Mouse (Mus musculus): ENCODE measurements around the gene Igf2. TPM values are rescaled to one million over a fixed set of nuclear protein-coding genes. Genes with fewer than 3 reads are reported as not detected.

The Igf2 gene
- polyA plus RNA-seq, 1 experiment from 2014 or later, result 872 TPM

DNA sequence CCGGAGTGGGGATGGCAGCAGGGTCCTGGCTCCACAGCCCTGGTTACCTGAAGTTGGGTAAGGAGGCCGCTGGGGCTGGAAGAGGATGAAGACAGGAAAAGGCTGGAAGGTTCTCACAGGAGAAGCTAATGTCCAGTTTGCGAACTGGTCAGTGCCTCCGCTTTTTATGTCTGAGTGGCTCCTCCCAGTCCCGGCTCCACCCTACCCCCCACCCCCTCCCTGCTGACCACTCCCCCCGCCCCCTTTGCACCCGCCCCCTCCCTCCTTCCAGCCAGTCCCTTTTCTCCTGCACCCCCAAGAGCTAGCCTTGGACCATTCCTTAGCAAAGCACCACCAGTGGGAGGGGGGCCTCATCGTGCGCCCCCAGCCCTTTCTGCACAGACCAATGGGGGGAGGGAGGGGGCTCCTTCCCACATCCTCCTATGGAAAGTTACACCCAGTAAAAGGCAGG is 9.2 kb downstream of the Igf2 start:
- peak overlapping the region; percentile 77 for H3K4me3 ChIP-seq
- WGBS, result 2% methylated on average over 8 of the region's 9 CpGs
- H3K9me3 ChIP-seq (replicated peaks), result no peaks in the 10 kb centered on the region
- peaks cover 59% of the 10 kb centered on the region for H3K4me1 ChIP-seq
- peaks cover 48% of the 10 kb centered on the region for H3K36me3 ChIP-seq
- no peak for DNase-seq (ENCODE audit: low spot score)
- peak overlapping the region; percentile 99 for H3K27ac ChIP-seq
- peaks cover 100% of the 10 kb centered on the region for H3K27me3 ChIP-seq (ENCODE audit: low read depth, poor library complexity, severe bottlenecking)

DNA sequence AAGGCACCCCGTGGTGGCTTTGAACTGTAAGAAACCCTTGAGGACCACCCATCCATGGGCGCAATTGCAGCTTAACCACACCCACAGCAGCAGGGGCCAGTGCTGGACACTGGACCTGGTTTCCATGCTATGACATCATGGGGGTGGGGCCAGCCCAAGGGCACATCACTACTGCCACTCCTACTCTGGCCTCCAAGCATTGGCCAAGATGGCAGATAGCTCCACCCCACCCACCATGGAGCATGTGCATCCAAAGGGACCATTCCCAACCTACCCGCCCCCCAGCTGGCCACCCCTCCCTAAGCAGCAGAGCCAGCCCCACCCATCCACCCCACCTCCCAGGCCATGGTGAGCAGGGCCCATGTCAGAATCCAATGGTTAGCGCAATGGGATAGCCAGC is 10.6 kb downstream of the Igf2 start:
- Histone ChIP-seq H3K4me1 (peaks cover 59% of the 10 kb centered on the region), H3K4me3 (peak overlapping the region; percentile 77), H3K27ac (peak overlapping the region; percentile 99), H3K9me3 (replicated peaks) (no peaks in the 10 kb centered on the region), H3K36me3 (peaks cover 61% of the 10 kb centered on the region), H3K27me3 (ENCODE audit: low read depth, poor library complexity, severe bottlenecking) (peaks cover 98% of the 10 kb centered on the region)
- 17% methylated on average over 4 of the region's 4 CpGs for WGBS
- DNase-seq (ENCODE audit: low spot score), result peak; percentile 69

DNA sequence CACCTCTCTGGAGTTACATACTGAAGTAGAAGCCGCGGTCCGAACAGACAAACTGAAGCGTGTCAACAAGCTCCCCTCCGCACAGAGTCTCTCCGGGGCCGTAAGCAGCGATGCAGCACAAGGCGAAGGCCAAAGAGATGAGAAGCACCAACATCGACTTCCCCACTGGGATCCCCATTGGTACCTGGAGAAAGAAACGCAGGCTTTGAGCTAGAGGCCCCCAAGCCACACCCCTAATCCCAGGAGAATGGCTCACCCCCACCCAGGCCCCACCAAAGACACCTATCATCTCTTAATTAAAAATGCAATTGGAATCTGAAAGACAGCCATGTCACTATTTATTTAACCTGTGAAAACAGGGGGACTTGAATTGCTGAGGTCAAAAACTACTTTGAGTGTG is 11.0 kb downstream of the Igf2 start:
- H3K27me3 ChIP-seq (ENCODE audit: low read depth, poor library complexity, severe bottlenecking), result peaks cover 95% of the 10 kb centered on the region
- H3K9me3 ChIP-seq (replicated peaks), result no peaks in the 10 kb centered on the region
- peak overlapping the region; percentile 61 for H3K27ac ChIP-seq
- WGBS, result 6% methylated on average over 11 of the region's 11 CpGs
- H3K4me3 ChIP-seq, result peak overlapping the region; percentile 77
- peaks cover 55% of the 10 kb centered on the region for H3K4me1 ChIP-seq
- no peak for DNase-seq (ENCODE audit: low spot score)
- H3K36me3 ChIP-seq, result peaks cover 63% of the 10 kb centered on the region

DNA sequence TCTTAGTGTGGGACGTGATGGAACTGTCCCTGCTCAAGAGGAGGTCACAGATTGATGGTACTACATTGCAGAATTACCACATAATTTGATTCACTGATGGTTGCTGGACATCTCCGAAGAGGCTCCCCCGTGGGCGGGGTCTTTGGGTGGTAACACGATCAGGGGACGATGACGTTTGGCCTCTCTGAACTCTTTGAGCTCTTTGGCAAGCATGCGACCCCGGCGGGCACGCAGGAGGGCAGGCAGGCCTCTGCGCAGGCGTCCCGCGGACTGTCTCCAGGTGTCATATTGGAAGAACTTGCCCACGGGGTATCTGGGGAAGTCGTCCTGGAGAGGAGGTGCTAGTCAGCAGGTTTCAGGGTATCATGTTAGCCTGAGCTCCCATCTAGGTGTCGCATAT is 12.9 kb downstream of the Igf2 start:
- H3K27ac ChIP-seq, result no peak overlapping the region
- peak; percentile 57 for DNase-seq (ENCODE audit: low spot score)

GRCm38 (mm10) chr7:142646676-142647075 is 19.9 kb downstream of the Igf2 start:
- DNase-seq (ENCODE audit: low spot score), result peak; percentile 49
- Histone ChIP-seq H3K27ac (peak overlapping the region; percentile 75), H3K27me3 (ENCODE audit: low read depth, poor library complexity, severe bottlenecking) (peaks cover 11% of the 10 kb centered on the region; the same call in 1 of the 2 replicates), H3K4me3 (peak overlapping the region; percentile 0; the same call in 1 of the 2 replicates), H3K4me1 (peaks cover 27% of the 10 kb centered on the region), H3K9me3 (replicated peaks) (no peaks in the 10 kb centered on the region), H3K36me3 (peaks cover 10% of the 10 kb centered on the region)
- WGBS, result 29% methylated on average over 6 of the region's 6 CpGs

More for the DNA sequence above, 12.9 kb downstream of the Igf2 start:
- peak overlapping the region; percentile 77 for H3K4me3 ChIP-seq
- no peaks in the 10 kb centered on the region for H3K9me3 ChIP-seq (replicated peaks)
- 10% methylated on average over 18 of the region's 18 CpGs for WGBS
- H3K4me1 ChIP-seq, result peaks cover 39% of the 10 kb centered on the region
- H3K36me3 ChIP-seq, result peaks cover 65% of the 10 kb centered on the region
- H3K27me3 ChIP-seq (ENCODE audit: low read depth, poor library complexity, severe bottlenecking), result peaks cover 76% of the 10 kb centered on the region

- H3K27me3 ChIP-seq (ENCODE audit: low read depth, poor library complexity, severe bottlenecking), result 0 out of 2 replicates have a peak, but pooled peaks cover 4% of the 10 kb centered on the region
- peak; percentile 66 for DNase-seq (ENCODE audit: low spot score)
- 0 out of 2 replicates have a peak overlapping the region, but pooled peaks have one; percentile 1 for H3K4me3 ChIP-seq
- peaks cover 27% of the 10 kb centered on the region for H3K4me1 ChIP-seq
- H3K36me3 ChIP-seq, result no peaks in the 10 kb centered on the region
- peak overlapping the region; percentile 75 for H3K27ac ChIP-seq
- H3K9me3 ChIP-seq (replicated peaks), result no peaks in the 10 kb centered on the region
- 24% methylated on average over 5 of the region's 5 CpGs for WGBS
These were observed 21.6 kb downstream of the Igf2 start for GRCm38 (mm10) chr7:142645045-142645444.

DNA sequence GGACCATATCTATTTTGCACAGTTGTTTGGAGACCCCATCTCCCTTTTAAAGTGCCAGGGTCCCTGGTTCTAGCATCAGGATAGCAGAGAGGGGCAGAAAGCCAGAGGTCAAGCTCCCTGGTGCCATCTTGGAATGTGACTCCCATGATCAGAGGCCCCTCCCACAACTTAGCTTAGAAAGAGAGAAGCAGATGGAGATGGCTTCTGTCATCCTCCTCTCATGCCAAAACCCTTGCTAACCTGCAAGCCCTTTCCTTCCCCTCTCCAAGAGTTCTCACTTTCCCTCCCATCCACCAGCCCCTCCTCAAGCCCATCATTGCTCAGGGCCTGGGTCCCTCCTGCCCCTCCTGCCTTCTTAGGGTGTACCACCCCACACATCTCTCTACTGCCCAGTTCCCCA is 30.4 kb downstream of the Igf2 start:
- H3K27ac ChIP-seq, result peak overlapping the region; percentile 38; the same call in 1 of the 2 replicates
- H3K9me3 ChIP-seq (replicated peaks), result no peaks in the 10 kb centered on the region
- H3K4me1 ChIP-seq, result peaks cover 15% of the 10 kb centered on the region
- no peaks in the 10 kb centered on the region for H3K27me3 ChIP-seq (ENCODE audit: low read depth, poor library complexity, severe bottlenecking)
- no peak overlapping the region for H3K4me3 ChIP-seq
- no peak for DNase-seq (ENCODE audit: low spot score)
- H3K36me3 ChIP-seq, result no peaks in the 10 kb centered on the region

GRCm38 (mm10) chr7:142630691-142631090 is 35.9 kb downstream of the Igf2 start:
- DNase-seq (ENCODE audit: low spot score), result no peak
- Histone ChIP-seq H3K27ac (no peak overlapping the region), H3K36me3 (peaks cover 2% of the 10 kb centered on the region; the same call in 1 of the 2 replicates), H3K4me3 (no peak overlapping the region), H3K4me1 (0 out of 2 replicates have a peak, but pooled peaks cover 3% of the 10 kb centered on the region), H3K27me3 (ENCODE audit: low read depth, poor library complexity, severe bottlenecking) (no peaks in the 10 kb centered on the region), H3K9me3 (replicated peaks) (no peaks in the 10 kb centered on the region)
- 84% methylated on average over 10 of the region's 10 CpGs for WGBS

DNA sequence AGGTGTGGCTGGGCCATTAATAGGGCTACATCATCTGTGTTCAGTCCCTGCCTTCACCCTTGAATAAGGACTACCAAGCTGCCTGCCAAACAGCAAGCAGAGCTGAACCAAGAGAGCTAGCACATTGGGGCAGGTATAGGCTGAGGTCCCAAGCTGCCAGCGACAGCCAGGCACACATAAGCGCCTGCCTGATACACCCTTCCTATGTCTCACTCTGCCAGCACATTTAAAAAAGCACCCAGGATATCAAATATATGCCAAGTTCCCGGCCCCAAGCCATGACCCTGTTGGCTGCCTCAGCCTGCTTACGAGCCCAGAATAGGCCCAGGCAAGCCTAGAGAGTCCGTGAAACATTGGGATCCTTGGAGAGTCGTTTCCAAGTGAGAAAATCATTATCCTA is 36.8 kb downstream of the Igf2 start:
- H3K27me3 ChIP-seq (ENCODE audit: low read depth, poor library complexity, severe bottlenecking), result no peaks in the 10 kb centered on the region
- no peak overlapping the region for H3K4me3 ChIP-seq
- H3K36me3 ChIP-seq, result peaks cover 2% of the 10 kb centered on the region; the same call in 1 of the 2 replicates
- H3K27ac ChIP-seq, result no peak overlapping the region
- H3K9me3 ChIP-seq (replicated peaks), result no peaks in the 10 kb centered on the region
- WGBS, result 84% methylated on average over 6 of the region's 6 CpGs
- H3K4me1 ChIP-seq, result 0 out of 2 replicates have a peak, but pooled peaks cover 3% of the 10 kb centered on the region
- DNase-seq (ENCODE audit: low spot score), result no peak

- Histone ChIP-seq H3K4me3 (no peak overlapping the region), H3K36me3 (peaks cover 33% of the 10 kb centered on the region; the same call in 1 of the 2 replicates), H3K9me3 (replicated peaks) (no peaks in the 10 kb centered on the region), H3K27ac (0 out of 2 replicates have a peak overlapping the region, but pooled peaks have one; percentile 14), H3K4me1 (0 out of 2 replicates have a peak, but pooled peaks cover 3% of the 10 kb centered on the region), H3K27me3 (ENCODE audit: low read depth, poor library complexity, severe bottlenecking) (no peaks in the 10 kb centered on the region)
- 84% methylated on average over 4 of the region's 4 CpGs for WGBS
- no peak for DNase-seq (ENCODE audit: low spot score)
These were observed 44.4 kb downstream of the Igf2 start for GRCm38 (mm10) chr7:142622180-142622579.

DNA sequence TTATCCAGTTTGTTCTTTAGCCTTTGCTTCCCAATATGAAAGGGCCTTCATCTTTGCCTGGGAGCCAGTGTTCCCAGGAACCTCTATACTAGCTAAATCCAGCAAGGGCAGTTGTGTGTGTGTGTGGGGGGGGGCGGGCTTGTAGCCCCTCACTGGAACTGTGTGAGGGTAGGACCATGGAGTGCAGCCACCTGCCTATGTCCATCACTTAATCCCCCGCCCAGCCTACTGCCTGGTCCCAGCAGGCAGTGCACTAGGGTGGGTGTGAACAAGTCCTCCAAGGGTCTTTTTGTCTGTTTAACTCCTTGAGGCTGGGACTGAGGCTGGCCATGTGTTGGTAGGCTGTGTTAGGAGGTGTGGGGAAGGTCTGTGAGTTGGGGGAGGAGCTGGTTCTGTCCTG is 53.5 kb downstream of the Igf2 start:
- Histone ChIP-seq H3K4me1 (peaks cover 47% of the 10 kb centered on the region), H3K36me3 (peaks cover 16% of the 10 kb centered on the region), H3K4me3 (no peak overlapping the region), H3K27ac (peak overlapping the region; percentile 69), H3K9me3 (replicated peaks) (no peaks in the 10 kb centered on the region), H3K27me3 (ENCODE audit: low read depth, poor library complexity, severe bottlenecking) (no peaks in the 10 kb centered on the region)
- 65% methylated on average over 2 of the region's 2 CpGs for WGBS
- DNase-seq (ENCODE audit: low spot score), result no peak

GRCm38 (mm10) chr7:142610627-142611406 is 55.8 kb downstream of the Igf2 start:
- DNase-seq (ENCODE audit: low spot score), result peak; percentile 86
- Histone ChIP-seq H3K27ac (peak overlapping the region; percentile 88), H3K4me1 (peaks cover 55% of the 10 kb centered on the region), H3K27me3 (ENCODE audit: low read depth, poor library complexity, severe bottlenecking) (no peaks in the 10 kb centered on the region), H3K4me3 (peak overlapping the region; percentile 37), H3K9me3 (replicated peaks) (no peaks in the 10 kb centered on the region), H3K36me3 (peaks cover 8% of the 10 kb centered on the region)
- WGBS, result 1% methylated on average over 12 of the region's 12 CpGs

DNA sequence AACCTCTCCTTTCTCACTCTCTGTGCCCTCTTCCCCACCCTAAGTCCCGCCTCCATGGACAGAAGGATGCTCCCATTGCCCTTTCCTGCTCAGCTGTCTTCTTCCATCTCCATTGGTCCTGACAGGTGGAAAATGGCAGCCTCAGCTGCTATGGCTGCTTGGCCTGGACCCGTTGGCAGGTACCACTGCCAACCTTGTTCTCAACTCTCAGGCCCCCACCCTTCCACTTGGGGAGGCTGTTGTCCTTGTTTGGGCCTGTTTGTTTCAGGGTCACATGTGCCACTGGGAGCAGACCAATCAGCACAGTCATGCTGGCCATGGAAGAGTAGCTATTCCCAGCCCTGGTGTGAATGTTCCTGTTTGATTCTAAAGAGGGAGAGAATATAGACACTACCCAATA is 65.7 kb downstream of the Igf2 start:
- Histone ChIP-seq H3K4me3 (no peak overlapping the region), H3K9me3 (replicated peaks) (no peaks in the 10 kb centered on the region), H3K27me3 (ENCODE audit: low read depth, poor library complexity, severe bottlenecking) (no peaks in the 10 kb centered on the region), H3K36me3 (no peaks in the 10 kb centered on the region), H3K27ac (peak overlapping the region; percentile 31; the same call in 1 of the 2 replicates), H3K4me1 (peaks cover 42% of the 10 kb centered on the region)
- WGBS, result 89% methylated on average over 2 of the region's 2 CpGs
- no peak for DNase-seq (ENCODE audit: low spot score)

All from limb, embryonic 10.5 days (tissue).